Mouse (Mus musculus) mature B cell (primary cell): Measurements from ENCODE around the gene Cobl.

Experiments
- in situ Hi-C: fragments of 300-500 bp; cut with MboI; formaldehyde crosslinking; loops from 2 replicates; pipeline ENCODE4 v1.14.3; 2019

Cobl gene

GRCm38 (mm10) chr11:12382991-12383390, 81.8 kb downstream of the Cobl start:
- in situ Hi-C loops = no loop called here

- in situ Hi-C loops = no loop called here
Measured at GRCm38 (mm10) chr11:12381096-12381495, 83.7 kb downstream of the Cobl start.

GRCm38 (mm10) chr11:12376628-12377027, 88.1 kb downstream of the Cobl start:
- in situ Hi-C loops = no loop called here

- in situ Hi-C loops = no loop called here
Measured at GRCm38 (mm10) chr11:12373106-12374098, 91.4 kb downstream of the Cobl start.

- in situ Hi-C loops = no loop called here
Measured at GRCm38 (mm10) chr11:12370957-12371356, 93.8 kb downstream of the Cobl start.

- in situ Hi-C loops = no loop called here
Measured at GRCm38 (mm10) chr11:12367426-12368178, 97.2 kb downstream of the Cobl start.

- in situ Hi-C loops = no loop called here
Measured at GRCm38 (mm10) chr11:12359336-12360000, 105.3 kb downstream of the Cobl start.

- in situ Hi-C loops = no loop called here
Measured at GRCm38 (mm10) chr11:12358602-12359001, 106.2 kb downstream of the Cobl start.

- in situ Hi-C loops = no loop called here
Measured at GRCm38 (mm10) chr11:12355681-12356080, 109.1 kb downstream of the Cobl start.

- in situ Hi-C loops = no loop called here
Measured at GRCm38 (mm10) chr11:12350986-12351546, 113.7 kb downstream of the Cobl start.

- in situ Hi-C loops = no loop called here
Measured at GRCm38 (mm10) chr11:12350086-12350485, 114.7 kb downstream of the Cobl start.

GRCm38 (mm10) chr11:12346486-12346885, 118.3 kb downstream of the Cobl start:
- in situ Hi-C loops = no loop called here

- in situ Hi-C loops = no loop called here
Measured at GRCm38 (mm10) chr11:12343686-12344085, 121.1 kb downstream of the Cobl start.

GRCm38 (mm10) chr11:12340697-12341096, 124.1 kb downstream of the Cobl start:
- in situ Hi-C loops = no loop called here

GRCm38 (mm10) chr11:12336145-12336544, 128.6 kb downstream of the Cobl start:
- in situ Hi-C loops = no loop called here

GRCm38 (mm10) chr11:12331997-12332396, 132.8 kb downstream of the Cobl start:
- in situ Hi-C loops = no loop called here

GRCm38 (mm10) chr11:12321445-12321844, 143.3 kb downstream of the Cobl start:
- in situ Hi-C loops = no loop called here

GRCm38 (mm10) chr11:12319318-12319717, 145.4 kb downstream of the Cobl start:
- in situ Hi-C loops = no loop called here

- in situ Hi-C loops = no loop called here
Measured at GRCm38 (mm10) chr11:12315670-12316069, 149.1 kb downstream of the Cobl start.

- in situ Hi-C loops = no loop called here
Measured at GRCm38 (mm10) chr11:12314278-12315043, 150.3 kb downstream of the Cobl start.

- in situ Hi-C loops = no loop called here
Measured at GRCm38 (mm10) chr11:12311419-12311818, 153.3 kb downstream of the Cobl start.
